Mouse (Mus musculus): ENCODE data around the gene Tyrobp.

Tyrobp gene

DNA sequence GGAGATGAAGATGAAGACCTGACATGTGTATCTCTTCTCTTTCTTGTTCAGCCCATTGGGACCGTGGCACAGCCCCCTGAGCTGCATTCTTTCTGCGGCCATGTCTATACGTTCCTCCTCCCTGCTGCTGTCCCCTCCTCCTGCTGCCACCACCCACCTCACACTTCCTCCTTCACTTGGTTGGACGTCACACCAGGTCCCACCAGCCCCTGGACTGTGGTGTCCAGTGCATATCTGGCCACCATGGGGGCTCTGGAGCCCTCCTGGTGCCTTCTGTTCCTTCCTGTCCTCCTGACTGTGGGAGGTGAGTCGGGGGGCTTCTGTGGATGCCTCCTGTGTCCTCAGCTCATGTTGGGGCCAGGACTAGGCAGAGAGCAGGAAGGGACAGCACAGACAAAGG is at the start of gene Tyrobp:
Gene Tyrobp, plus strand, starts transcription at position 165 of the 400 bp plus-strand sequence.
- peak; percentile 65 to 78 for DNase-seq (ENCODE audit: low spot score in 2 of 2)

DNA sequence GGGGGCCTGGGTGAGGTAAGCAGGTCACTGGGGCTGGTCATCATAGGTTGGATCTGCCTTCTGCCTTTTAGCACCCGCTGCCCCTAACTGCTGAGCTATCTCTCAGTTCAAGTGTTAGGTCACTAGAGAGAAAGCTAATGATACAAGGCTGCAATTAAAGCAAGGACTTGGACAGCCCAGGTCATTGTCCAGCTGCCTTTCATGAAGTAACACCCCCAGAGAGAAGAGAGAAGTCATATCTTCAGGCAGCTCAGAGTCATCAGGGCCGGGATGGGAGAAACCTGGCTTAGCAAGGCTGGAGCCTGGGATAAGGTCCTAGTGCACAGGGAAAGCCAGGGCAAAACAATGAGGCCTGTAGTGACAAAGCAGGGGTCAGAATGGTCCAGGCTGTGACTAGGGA is 46.1 kb upstream of the Tyrobp start:
- DNase-seq (ENCODE audit: low spot score in 2 of 2), result no peak

DNA sequence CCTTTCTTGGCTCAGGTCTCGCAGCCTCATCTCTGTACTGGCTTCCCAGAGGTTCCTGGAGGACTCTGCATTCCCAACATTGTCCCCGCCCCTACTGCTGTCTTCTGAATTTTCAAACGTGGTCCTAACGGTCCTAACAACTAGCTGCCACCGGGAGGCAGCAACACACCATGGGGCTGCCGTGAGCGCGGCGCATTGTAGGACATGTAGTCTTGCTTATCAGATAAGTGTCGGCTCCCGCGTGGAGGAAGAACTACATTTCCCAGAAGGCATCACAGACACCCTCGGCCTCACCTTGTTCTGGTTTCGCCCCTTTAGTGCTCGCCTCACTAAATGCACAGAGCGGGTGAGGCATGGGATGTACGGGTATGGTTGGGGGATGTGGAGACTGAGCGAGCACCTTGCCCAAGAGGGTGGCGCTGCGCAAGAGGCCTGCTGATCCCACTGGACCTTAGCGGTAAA is 40.0 kb upstream of the Tyrobp start:
- DNase-seq (ENCODE audit: low spot score in 2 of 2), result peak; percentile 89 to 90

DNA sequence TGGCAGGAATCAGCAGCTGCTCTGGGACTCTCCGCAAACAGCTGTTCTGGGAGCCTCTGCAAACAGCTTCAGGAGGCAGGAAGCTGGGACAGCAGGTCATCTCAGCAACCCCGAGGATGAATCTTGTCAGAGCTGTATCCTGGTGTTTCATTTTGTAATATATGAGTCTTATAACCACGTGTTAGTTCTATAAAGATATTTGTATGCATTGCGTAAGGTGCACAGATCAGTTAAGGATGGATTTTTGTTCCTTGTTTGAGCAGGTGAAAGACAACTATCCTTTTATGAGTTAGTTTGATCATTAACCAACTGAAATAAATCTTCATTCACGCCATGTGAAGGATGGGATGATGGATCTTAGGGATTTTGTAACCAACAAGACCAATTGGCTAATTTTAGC is 33.5 kb upstream of the Tyrobp start:
- DNase-seq (ENCODE audit: low spot score in 2 of 2), result no peak

DNA sequence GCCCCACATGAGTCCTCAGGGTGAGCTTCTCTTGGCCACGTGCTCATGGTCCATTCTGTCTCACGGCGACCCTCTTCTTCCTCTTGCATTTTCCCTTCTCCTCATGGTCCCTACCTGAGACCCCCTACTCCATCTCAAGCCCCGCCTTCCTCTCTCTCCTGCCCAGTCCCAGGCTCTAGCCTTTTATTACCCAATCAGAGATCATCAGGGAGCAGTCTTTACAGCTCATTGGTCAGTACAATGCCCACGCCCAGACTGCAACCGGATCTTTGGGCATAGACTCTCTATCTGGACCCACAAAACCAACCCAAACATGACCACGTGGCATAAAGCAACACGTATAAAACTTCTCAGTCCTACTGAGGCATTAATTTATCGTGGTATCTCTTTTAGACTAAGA is 29.5 kb upstream of the Tyrobp start:
- no peak for DNase-seq (ENCODE audit: low spot score in 2 of 2)

DNA sequence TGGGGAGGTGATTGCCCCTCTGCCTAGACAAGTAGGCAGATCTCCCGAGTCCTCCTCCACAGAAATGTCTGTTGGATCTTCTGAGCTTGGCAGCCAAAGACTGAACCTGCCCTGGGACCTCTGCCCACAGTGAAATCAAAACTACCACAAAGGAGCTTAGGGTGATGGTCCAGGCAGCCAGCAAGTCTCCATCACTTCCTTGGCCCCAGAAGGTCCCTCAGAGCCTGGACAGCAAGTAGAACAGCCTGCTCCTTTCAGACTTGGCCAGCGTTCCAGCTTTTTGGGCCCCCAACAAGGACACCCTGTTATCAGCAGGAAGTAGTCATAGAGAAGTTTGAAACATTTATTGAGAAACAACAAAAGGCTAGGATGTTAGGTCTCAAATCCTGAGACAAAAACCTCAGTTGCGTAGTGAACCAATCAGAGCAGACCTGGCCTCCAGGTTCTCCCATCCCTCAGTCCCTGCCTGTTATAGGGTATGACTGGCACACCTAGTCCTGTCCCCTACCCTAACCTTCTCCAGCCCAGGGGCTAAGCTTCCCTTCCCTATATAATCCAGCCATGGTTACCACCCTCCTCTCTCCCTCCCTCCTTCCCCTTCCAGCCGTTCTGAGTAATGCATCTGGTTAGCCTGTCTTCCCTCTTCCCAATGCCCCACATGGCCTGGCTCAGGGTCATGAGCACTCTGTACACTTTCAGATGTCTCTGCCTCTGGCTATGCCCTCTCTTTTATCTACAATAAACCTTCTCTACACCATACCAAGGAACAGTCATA is 20.6 kb upstream of the Tyrobp start:
- no peak for DNase-seq (ENCODE audit: low spot score in 2 of 2)

DNA sequence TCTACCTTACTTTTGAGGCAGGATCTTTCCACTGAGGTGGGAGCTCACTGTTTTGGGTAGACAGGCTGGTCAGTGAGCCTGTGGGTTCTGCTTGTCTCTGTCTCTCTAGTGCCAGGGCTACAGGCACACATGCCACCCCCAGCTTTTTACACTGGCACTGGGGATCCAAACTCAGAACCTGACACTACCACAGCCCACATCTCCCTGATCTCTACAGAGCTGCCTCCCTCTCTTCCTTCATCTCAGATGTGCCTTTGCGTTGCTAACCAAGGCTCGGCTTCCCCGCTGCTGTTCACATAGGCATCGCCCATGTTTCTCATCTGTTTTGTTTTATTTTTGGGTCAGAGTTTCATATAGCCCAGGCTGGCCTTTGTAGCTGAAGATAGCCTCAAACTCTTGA is 19.9 kb upstream of the Tyrobp start:
- DNase-seq (ENCODE audit: low spot score in 2 of 2), result no peak

DNA sequence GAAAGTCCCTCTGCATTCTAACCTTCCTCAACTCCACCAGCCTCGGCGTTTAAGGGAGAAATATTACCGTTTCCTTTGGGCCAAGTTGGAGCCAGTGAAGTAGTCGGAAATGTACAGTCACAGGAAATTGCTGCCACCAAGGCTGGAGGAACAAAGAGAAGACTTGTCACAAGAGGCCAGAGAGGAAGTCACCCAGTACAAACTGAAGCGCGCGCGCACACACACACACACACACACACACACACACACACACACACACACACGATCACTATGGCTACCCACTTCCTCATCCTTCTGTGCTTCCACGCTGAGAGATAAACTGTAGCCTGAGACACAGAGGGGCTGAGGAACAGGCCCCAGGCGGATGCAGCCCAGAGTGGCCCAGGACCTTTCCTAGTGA is 19.2 kb upstream of the Tyrobp start:
- peak; percentile 80 to 81 for DNase-seq (ENCODE audit: low spot score in 2 of 2)

DNA sequence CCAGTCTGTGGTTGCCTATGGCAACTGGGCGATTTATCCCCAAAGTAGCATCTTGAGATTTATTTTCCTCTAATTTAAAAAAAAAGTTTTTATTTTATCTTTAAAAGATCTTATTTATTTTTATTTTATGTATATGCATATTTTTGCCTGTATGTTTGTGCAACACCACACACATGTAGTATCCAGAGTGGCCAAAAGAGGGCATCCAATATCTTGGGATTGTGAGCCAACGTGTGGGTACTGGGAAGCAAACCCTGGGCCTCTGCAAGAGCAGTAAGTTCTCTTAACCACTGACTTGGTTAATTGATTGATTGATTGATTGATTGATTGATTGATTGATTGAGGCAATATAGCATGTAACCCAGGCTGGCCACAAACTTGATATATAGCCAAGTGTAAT is 18.7 kb upstream of the Tyrobp start:
- DNase-seq (ENCODE audit: low spot score in 2 of 2), result peak in 1 of 2 experiments; percentile 58

DNA sequence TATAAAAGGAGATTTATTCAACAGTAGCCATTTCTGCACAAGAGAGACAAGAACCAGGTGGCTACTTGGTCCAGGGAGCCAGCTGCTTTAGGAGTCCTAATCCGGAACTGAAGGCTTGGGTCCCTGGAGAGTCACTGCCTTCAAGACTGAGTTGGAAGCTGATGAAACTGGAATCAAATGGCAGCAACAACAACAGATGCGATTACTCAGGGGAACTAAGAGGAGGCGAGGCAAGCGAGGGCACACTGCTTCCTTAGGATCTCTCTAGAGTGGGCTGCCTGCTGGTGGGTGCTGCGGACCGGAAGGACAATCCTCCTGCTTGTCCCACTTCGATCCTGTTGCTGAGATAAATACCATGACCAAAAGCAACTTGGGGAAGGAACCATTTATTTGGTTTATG is 13.9 kb upstream of the Tyrobp start:
- no peak for DNase-seq (ENCODE audit: low spot score in 2 of 2)

DNA sequence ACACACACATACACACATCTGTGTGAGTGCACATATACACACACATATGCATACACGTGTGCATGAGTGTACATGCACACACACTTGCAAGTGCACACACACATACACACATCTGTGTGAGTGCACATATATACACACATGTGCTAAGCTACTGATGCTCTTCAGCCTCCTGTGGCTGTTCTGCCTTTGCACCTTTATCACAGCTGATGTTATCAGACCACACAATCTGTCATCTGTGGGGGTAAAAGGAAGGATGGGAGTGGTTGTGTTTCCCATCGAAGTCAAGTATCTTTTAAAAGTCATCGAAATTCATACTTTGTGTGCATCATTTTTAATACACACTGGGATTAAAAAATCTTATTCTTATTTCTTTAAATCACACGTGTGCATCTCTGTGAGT is 11.2 kb upstream of the Tyrobp start:
- no peak for DNase-seq (ENCODE audit: low spot score in 2 of 2)

DNA sequence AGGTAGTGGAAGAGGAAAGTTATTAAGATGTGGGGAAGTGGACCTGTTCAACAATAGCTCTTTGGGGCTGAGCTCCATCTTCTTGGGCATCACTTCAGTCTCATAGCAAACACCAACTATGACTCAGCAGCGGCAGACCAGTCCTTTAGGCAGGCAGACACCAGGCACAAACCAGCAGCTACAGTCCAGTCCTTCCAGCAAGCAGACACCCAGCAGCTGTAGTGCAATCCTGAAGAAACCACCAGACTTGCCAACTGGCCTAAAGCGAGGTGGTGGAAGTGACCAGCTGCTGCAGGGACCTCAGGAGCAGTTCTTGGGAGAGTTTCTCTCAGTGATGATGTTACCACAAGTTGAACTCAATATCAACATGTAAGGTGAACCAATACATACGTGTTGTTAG is 4.9 kb upstream of the Tyrobp start:
- DNase-seq (ENCODE audit: low spot score in 2 of 2), result no peak

DNA sequence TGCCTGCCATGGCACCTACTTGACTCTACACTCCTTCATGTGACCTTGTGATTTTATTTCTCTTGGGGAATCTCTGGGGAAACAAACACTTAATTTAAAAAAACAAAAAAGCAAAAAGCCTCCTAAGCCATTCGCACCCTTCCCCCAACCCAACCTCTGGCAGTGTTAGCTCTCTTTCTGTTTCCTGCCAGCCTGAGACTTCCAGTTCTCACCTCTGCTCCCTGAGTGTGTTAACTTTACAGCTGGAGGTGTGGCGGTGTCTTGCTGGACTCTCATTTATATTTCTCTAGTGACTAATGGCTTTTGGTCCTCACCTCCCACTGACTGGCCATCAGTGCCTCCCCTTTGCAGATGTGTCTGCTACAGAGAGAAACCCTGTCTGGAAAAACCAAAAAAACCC is 3.8 kb upstream of the Tyrobp start:
- peak; percentile 61 to 80 for DNase-seq (ENCODE audit: low spot score in 2 of 2)

DNA sequence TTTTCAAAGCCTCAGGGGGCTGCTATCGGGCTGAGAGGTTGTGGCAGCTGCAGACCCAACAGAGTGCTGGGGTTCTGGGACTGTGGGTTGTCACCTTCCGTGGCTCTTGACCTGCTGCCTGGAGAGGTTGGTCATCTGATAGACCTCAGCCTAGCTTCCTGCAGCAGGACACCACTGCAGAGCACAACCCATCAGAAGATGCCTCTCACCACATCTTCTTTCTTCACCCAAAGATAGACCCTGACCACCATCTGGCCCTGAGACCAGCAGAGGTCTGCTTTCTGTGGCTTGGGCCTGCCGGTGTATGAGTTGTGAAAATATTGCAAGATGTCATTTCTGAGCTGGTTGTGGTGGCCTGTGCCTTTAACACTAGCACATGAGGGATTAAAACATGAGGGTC is 2.5 kb upstream of the Tyrobp start:
- DNase-seq (ENCODE audit: low spot score in 2 of 2), result peak; percentile 56 to 78

DNA sequence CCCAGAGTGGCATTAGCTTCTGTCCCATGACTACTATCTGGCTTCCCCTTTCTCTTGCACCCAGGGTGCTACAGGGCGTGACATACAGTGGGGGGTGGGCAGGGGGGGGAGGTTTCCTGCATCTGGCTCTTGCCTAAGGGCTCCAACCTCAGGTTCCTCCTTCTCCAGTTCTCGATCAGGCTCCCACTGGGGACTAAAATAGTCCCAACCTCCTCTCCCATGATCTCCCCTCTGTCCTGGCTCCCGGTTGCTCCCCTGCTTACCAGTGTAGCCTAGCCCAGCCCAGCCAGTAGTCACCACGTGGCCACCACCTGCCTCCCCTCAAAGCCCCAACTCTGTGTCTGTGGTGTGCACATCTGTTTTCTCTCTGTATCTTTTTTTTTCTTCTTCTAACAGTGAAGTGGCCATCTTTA is 819 bp upstream of the Tyrobp start:
- peak in 1 of 2 experiments; percentile 69 for DNase-seq (ENCODE audit: low spot score in 2 of 2)

DNA sequence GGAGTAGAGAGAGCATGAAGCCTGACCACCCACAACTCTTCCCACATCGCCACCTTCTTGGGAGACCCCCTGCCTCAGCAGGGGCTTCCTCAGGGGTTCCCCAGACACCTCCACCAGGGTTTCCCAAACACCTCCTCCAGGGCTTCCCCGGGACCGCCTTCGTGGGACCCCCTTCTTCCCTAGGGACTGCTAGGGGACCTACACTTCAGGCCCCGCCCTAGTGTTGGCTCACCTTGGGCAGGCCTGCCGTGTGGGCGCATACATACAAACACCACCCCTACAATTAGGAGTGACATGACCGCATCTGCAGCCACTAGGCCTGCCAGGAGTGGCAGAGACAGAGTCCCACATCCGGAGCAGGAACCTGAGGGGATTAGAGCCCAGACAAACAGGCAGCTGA is 4.3 kb downstream of the Tyrobp start:
- DNase-seq (ENCODE audit: low spot score in 2 of 2), result peak; percentile 65 to 69

DNA sequence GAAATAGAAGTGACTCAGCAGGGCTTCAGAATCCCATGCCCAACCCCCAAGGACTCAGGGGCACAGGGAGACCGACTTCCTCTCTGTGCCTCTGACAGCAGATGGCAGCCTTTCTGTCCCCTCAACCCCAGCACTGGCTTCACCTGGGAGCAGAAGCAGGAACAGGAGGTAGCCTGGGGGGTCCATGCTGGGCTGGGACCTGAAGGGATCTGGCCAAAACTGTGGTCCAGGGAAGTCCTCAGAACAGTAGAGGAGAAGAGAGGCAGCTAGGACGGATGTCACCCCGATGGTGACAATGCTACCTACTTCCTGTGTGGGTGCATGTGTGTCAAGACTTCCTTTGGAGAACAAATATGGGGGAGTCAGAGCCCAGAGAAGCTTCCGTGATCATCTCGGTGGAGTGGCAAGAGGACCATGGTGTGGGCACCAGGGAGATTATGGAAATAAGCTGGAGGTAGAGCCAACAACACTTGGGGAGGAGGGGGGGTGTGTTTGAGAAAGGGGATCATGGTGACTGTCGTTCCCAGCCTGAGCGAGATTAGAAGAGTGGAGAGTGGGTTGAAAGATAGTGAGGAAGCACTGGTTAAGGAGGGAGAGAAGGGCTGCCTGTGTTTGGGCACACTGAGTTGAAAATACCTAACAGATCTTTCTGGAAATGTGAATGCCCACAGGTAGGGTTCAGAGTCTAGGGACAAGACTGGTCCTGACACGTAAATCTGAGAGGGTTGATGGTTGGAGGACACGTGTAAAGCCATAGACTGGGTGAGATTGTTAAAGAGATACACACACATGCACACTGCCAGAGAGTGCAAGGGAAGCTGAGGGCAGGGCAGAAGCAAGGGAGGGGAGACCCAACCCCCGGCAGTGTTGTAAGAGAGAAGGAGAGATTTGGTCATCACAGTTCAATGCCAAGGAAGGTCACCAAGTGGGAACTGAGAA is 6.3 kb downstream of the Tyrobp start, which contains the start of gene Hcst:
Gene Hcst, minus strand, starts transcription at position 294 of the 939 bp plus-strand sequence.
- peak; percentile 71 to 74 for DNase-seq (ENCODE audit: low spot score in 2 of 2)

DNA sequence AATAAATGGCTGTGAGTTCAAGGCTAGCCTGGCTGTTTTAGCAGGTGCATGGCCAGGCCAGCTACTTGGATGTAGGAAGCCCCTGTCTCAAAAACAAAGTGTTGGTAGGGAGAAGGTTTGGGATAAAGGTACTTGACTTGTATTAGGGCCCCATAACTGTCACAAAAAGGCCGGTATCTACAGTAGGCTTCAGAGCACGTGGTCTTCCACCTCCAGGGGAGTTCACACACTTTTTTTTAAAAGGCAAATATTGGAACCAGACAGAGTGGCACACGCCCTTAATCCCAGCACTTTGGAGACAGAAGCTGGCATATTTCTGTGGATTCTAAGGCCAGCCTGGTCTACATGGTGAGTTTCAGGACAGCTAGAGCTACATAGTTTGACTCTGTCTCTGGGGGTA is 7.1 kb downstream of the Tyrobp start:
- no peak for DNase-seq (ENCODE audit: low spot score in 2 of 2)

DNA sequence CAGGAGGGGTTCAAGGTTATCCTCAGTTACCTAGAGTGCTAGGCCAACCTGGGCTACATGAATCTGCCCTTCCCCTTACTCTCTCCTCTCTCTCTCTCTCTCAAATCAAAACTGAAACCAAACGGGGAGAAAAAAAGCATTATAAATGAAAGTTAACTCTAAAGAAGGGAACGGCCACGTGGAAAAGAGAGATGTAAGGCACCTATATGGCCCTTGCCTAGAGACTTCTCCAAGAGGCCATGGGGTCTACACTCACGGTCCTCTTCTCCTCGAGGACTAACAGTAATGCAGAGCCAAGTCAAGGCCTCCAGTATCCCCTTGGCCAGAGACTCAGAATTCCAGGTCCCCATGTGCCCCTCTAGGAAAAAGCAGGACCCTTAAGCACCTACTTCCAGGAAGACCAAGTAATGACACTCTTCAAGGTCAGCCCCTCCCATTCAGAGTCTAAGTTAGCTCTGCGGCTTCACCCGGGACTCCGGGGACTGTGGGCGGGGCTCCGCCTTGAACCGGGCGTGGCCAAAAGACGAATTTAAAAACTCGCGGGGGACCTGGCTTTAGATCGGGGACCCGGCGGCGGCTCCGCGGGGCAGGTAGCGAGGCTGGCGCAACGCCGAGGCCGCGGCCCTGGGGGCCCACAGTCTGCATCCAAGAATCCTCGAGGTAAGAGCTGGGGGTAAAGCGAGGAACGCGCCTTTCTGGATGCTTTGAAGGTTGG is 7.8 kb downstream of the Tyrobp start, which contains the start of gene Nfkbid:
Gene Nfkbid, plus strand, starts transcription at position 558 of the 715 bp plus-strand sequence.
- DNase-seq (ENCODE audit: low spot score in 2 of 2), result peak; percentile 87 to 90

DNA sequence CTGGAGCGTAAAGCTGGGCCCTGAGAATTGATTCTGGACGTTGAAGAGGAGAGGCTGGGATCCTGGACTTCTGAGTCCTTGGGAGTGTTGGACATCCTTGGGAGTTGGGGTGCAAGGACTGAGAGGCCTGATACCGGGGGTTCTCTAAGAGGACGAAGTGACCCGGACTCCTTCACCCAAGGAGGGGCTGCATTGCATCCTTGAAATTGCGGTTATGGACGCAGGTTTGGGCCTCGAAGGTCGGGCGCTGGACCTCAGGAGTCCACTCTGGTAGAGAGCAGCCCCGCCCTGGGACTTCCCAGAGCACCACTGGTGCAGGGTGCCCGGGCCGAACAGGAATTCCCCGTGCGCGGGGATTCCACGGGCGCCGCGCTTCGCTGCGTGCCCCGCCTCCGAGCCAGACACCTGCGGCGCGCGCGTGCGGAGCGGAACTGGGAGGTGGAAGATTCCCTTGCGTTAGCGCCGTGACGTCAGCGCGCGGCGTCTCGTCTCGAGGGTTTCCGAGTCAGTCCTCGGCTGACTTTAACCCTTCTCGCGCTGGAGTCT is 8.4 kb downstream of the Tyrobp start:
- peak; percentile 94 to 96 for DNase-seq (ENCODE audit: low spot score in 2 of 2)

DNA sequence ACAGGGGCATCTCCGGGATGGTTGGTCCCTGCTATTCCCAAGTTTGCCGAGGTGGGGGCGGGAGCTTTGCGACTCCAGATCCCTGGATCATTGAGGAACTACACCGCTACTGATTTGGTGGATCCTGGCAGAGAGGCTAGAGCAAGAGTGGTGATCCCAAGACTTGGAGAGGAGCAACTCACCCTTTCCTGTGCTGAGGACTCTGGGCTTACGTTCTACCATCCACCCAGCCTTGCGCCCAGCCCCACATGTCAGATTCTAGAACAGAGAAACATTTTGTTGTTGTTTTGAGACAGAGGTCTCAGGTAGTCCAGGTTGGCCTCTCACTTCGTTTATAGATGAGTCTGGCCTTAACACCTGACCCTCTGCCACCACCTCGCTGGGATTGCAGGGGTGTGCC is 9.0 kb downstream of the Tyrobp start:
- DNase-seq (ENCODE audit: low spot score in 2 of 2), result peak in 1 of 2 experiments; percentile 36

Data from natural killer cell, adult 2 months (primary cell).